Mouse (Mus musculus) neural tube, embryonic 11.5 days (tissue): ENCODE measurements around the gene Rexo2. TPM values are rescaled to one million over a fixed set of nuclear protein-coding genes. Genes with fewer than 3 reads are reported as not detected.

Source experiments
- ATAC-seq: fragments of 200-750 bp; cut with Nextera tagmentation; 2 replicates; pipeline ENCODE4 v1.8.0; 2017; ENCODE audit warnings: moderate number of reproducible peaks, mild to moderate bottlenecking, moderate TSS enrichment, moderate library complexity; ENCODE audit not compliant: insufficient read depth, low FRiP score, low TSS enrichment
- DNase-seq: peaks from one replicate; pipeline ENCODE4 v3.0.0-alpha.2; 2015; ENCODE audit warnings: low spot score
- H3K27ac ChIP-seq: fragments of 300-500 bp; sonication (generic); 2 replicates; pipeline ENCODE4 v1.5.1; 2014; ENCODE audit warnings: low read depth, mild to moderate bottlenecking, low read length
- H3K27me3 ChIP-seq: fragments of 300-500 bp; sonication (generic); 2 replicates; pipeline ENCODE4 v1.6.1; 2014; ENCODE audit warnings: mild to moderate bottlenecking, low read length, mixed read lengths; ENCODE audit not compliant: control insufficient read depth, insufficient read depth
- H3K36me3 ChIP-seq: fragments of 300-500 bp; sonication (generic); 2 replicates; pipeline ENCODE4 v1.6.1; 2014; ENCODE audit warnings: mild to moderate bottlenecking, low read length, moderate library complexity, mixed read lengths; ENCODE audit not compliant: control insufficient read depth, insufficient read depth
- H3K4me1 ChIP-seq: fragments of 300-500 bp; sonication (generic); 2 replicates; pipeline ENCODE4 v1.6.1; 2014; ENCODE audit warnings: low read length, mixed read lengths; ENCODE audit not compliant: control insufficient read depth, insufficient read depth
- H3K4me2 ChIP-seq: fragments of 300-500 bp; sonication (generic); 2 replicates; pipeline ENCODE4 v1.6.1; 2014; ENCODE audit warnings: low read depth, mild to moderate bottlenecking, moderate library complexity
- H3K4me3 ChIP-seq: fragments of 300-500 bp; sonication (generic); 2 replicates; pipeline ENCODE4 v1.5.1; 2014; ENCODE audit warnings: low read depth, low read length
- H3K9ac ChIP-seq: fragments of 300-500 bp; sonication (generic); 2 replicates; pipeline ENCODE4 v1.6.1; 2014; ENCODE audit warnings: mild to moderate bottlenecking, low read length
- H3K9me3 ChIP-seq: fragments of 300-500 bp; sonication (generic); 2 replicates; pipeline ENCODE4 v1.6.1; 2016; ENCODE audit warnings: low read length; ENCODE audit not compliant: control insufficient read depth
- WGBS: fragments of 180-500 bp; shearing (Covaris S2); extraction: QIAGEN DNeasy Blood & Tissue Kit; methylation state at CpG from one replicate; pipeline ENCODE4 v1.1.7; 2014; 5-methylcytosine and 5-hydroxymethylcytosine counted together
- polyA plus RNA-seq: library from polyadenylated mRNA; unstranded; fragments of >200 nt; fragmentation: Nextera tagmentation; extraction: Ambion mirVana; gene quantifications from 2 replicates; pipeline ENCODE4 v1.2.1, GENCODE M21; 2014

Rexo2 gene
- polyA plus RNA-seq, 1 experiment from 2014 or later = 76.2 TPM

DNA sequence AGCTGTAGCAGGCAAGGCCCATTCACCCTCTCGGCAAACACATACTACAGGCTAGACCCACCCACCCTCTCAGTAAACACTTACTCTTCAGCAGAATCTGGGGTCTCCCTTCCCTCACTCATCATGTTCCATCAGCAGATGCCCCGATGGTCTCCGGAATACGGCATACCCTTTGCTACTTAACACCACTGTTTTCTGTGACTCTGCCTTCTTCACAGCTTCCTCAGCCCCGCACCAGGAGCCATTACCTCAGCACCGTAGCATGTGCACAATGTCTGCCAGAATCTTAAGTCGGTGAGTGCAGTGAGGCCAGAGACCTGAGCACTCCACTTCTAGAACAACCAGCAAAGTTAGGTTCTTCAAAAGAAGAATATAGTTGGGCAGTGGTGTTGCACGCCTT lies 19.7 kb downstream of the Rexo2 start:
- ATAC-seq (no peak), DNase-seq (no peak)
- no peaks in the 10 kb centered on the region for H3K27me3 ChIP-seq
- H3K9me3 ChIP-seq = peaks cover 1% of the 10 kb centered on the region; the same call in 1 of the 2 replicates
- H3K27ac ChIP-seq = no peak overlapping the region
- H3K4me3 ChIP-seq = no peak overlapping the region
- no peaks in the 10 kb centered on the region for H3K4me1 ChIP-seq
- H3K4me2 ChIP-seq = no peak overlapping the region
- no peaks in the 10 kb centered on the region; the same call in 1 of the 2 replicates for H3K36me3 ChIP-seq
- whole genome bisulfite sequencing = 90% methylated on average over 8 of the region's 8 CpGs
- no peak overlapping the region for H3K9ac ChIP-seq

DNA sequence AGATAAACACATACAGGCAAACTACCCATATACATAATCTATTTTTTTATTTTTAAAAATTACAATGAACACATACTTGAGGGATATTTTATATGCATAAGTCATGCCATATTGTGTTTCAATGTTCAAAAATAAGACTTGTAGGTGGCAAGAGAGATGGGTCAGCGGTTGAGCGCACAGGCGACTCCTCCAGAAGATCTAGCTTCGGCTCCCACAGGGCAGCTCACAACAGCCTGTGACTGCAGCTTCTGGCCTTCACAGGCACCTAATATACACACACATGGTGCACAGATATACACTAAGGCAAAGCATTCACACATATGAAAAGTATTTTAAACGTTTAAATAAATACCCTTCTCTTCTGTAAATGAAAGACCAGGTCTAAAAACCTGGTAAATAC lies 21.0 kb downstream of the Rexo2 start:
- H3K4me1 ChIP-seq = no peaks in the 10 kb centered on the region
- no peak overlapping the region for H3K4me2 ChIP-seq
- no peaks in the 10 kb centered on the region for H3K27me3 ChIP-seq
- H3K4me3 ChIP-seq = no peak overlapping the region
- no peak for ATAC-seq
- H3K27ac ChIP-seq = no peak overlapping the region
- no peaks in the 10 kb centered on the region for H3K9me3 ChIP-seq
- DNase-seq = no peak
- WGBS = 90% methylated on average over 5 of the region's 5 CpGs
- no peaks in the 10 kb centered on the region for H3K36me3 ChIP-seq
- H3K9ac ChIP-seq = no peak overlapping the region

DNA sequence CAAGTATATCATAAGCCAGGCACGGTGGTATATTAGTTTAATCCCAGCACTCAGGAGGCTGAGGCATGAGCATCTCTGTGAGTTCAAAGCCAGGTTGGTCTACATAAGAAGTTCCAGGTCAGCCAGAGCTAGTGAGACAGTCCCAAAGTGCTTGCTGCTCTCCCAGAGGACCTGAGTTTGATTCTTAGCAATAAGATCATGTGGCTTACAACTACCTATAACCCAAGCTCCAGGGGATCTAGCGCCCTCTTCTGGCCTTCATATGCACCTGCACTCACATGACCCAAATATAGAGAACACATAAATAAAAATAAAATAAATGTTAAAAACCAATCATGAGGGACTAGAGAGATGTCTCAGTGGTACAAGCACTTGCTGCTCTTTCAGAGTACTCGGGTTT lies 21.5 kb downstream of the Rexo2 start:
- ATAC-seq = no peak
- WGBS = 71% methylated on average over 3 of the region's 3 CpGs
- no peaks in the 10 kb centered on the region for H3K36me3 ChIP-seq
- no peaks in the 10 kb centered on the region for H3K27me3 ChIP-seq
- H3K4me3 ChIP-seq = no peak overlapping the region
- H3K27ac ChIP-seq = no peak overlapping the region
- H3K9me3 ChIP-seq = no peaks in the 10 kb centered on the region
- H3K4me1 ChIP-seq = no peaks in the 10 kb centered on the region
- no peak overlapping the region for H3K9ac ChIP-seq
- no peak overlapping the region for H3K4me2 ChIP-seq
- no peak for DNase-seq

DNA sequence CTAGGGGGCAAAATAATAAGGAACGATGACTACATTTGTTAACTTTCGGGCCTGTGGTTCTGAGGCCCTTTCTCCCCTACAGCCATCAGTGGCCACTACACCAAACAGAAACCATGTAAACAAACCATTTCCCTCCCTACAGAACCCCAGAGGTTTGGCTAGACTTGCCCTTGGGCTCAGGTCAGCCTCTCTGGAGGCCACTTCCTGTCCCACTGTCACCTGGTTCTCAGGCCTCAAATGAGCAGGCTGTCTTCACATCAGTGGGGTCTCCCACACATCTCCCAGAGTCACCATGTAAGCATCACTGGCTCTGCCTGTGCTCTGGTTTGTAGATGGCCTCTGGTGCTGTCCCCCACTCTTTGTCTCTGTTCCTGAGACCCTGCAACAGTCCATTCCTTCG lies 24.5 kb downstream of the Rexo2 start:
- Histone ChIP-seq H3K9ac (no peak overlapping the region), H3K9me3 (no peaks in the 10 kb centered on the region), H3K27ac (no peak overlapping the region), H3K4me3 (no peak overlapping the region), H3K4me1 (no peaks in the 10 kb centered on the region), H3K36me3 (no peaks in the 10 kb centered on the region), H3K4me2 (no peak overlapping the region), H3K27me3 (no peaks in the 10 kb centered on the region)
- DNase-seq (no peak), ATAC-seq (no peak)
- 93% methylated on average over 3 of the region's 3 CpGs for WGBS

DNA sequence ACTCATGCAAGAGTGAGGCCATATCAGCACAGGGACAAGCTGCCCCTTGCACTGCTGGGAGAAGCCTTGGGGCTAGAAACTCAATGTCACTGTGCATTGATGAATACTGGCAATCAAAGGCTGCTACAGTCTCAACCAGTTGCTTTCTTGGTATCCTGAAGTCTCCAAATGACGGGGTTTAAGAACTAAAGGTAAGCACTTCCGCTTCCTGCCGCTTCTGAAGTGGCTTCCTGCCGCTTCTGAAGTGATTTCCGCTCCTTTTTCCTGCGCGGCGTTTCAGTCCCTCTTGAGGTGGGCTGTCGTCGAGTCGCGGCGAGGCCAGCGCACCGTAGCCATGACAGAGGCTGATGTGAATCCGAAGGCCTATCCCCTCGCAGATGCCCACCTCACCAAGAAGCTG lies 30.4 kb downstream of the Rexo2 start:
- Histone ChIP-seq H3K4me1 (no peaks in the 10 kb centered on the region), H3K4me3 (no peak overlapping the region), H3K9ac (no peak overlapping the region), H3K27me3 (no peaks in the 10 kb centered on the region), H3K27ac (no peak overlapping the region), H3K36me3 (no peaks in the 10 kb centered on the region), H3K4me2 (no peak overlapping the region), H3K9me3 (no peaks in the 10 kb centered on the region)
- ATAC-seq (no peak), DNase-seq (no peak)
- WGBS = 93% methylated on average over 17 of the region's 17 CpGs

DNA sequence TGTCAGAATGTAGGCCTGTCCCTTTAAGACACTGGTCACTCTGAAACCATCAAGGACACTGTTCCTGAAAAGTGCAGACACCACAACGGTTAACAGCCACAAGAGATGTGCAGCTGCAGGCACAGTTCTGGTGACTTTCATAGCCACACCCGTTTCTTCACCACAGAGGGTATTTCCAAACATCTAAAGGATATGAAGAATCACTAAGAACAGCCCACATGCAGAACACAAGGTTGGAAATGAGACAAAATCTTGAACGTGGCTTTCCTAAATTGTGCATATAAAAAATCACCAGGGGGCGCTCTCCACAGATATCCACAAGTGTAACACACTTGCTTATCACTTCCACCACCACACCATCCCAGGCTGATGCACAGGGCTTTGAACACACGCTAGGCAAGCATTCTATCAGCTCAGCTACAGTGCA lies 32.6 kb downstream of the Rexo2 start:
- DNase-seq = peak; percentile 16
- ATAC-seq = no peak
- Histone ChIP-seq H3K9ac (no peak overlapping the region), H3K4me2 (no peak overlapping the region), H3K4me3 (no peak overlapping the region), H3K27me3 (no peaks in the 10 kb centered on the region), H3K9me3 (no peaks in the 10 kb centered on the region), H3K36me3 (no peaks in the 10 kb centered on the region), H3K27ac (no peak overlapping the region), H3K4me1 (no peaks in the 10 kb centered on the region)
- WGBS = 48% methylated on average over 5 of the region's 5 CpGs

DNA sequence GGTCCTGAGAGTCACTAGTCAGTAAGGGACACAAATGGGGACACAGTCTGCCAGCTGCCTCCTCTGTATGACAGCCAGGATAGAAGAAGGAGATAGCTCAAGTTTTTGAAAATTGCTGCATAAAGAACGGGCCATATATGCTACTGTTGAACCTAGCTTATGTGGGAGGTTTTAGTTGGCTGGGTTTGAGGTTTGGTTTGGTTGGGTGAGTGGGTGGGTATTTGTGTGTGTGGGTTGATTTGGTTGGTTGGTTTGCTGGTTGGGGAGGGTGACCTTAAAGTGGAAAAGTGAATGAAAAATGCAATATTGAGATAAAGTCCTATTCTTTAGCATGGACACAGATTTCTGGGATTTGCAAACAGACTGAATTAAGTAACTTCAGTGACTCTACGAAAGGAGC lies 35.6 kb downstream of the Rexo2 start:
- Histone ChIP-seq H3K9me3 (no peaks in the 10 kb centered on the region), H3K9ac (no peak overlapping the region), H3K4me3 (no peak overlapping the region), H3K36me3 (no peaks in the 10 kb centered on the region), H3K4me1 (no peaks in the 10 kb centered on the region), H3K4me2 (no peak overlapping the region), H3K27me3 (no peaks in the 10 kb centered on the region), H3K27ac (no peak overlapping the region)
- 85% methylated on average over 2 of the region's 2 CpGs for WGBS
- ATAC-seq (no peak), DNase-seq (no peak)

DNA sequence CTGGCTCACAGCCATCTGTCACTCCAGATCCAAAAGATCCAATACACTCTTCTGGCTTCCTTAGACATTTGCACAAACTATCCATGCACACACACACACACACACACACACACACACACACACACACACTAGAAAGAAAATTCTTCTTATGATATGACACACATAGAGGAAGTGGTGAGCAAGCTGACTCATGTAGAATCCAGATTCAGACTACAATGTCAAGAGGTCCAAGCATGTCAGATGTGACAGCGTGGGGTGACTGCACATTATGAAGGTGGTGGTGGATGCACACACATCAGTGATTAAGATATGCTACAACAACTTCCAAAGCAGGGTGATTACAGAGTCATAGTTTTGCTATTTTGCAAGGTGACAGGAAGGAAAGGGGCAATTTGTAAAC lies 36.5 kb downstream of the Rexo2 start:
- Histone ChIP-seq H3K4me3 (no peak overlapping the region), H3K27me3 (no peaks in the 10 kb centered on the region), H3K27ac (no peak overlapping the region), H3K4me2 (no peak overlapping the region), H3K9ac (no peak overlapping the region), H3K9me3 (no peaks in the 10 kb centered on the region), H3K4me1 (no peaks in the 10 kb centered on the region), H3K36me3 (no peaks in the 10 kb centered on the region)
- DNase-seq (no peak), ATAC-seq (no peak)
- 87% methylated on average over 1 of the region's 1 CpGs for WGBS

DNA sequence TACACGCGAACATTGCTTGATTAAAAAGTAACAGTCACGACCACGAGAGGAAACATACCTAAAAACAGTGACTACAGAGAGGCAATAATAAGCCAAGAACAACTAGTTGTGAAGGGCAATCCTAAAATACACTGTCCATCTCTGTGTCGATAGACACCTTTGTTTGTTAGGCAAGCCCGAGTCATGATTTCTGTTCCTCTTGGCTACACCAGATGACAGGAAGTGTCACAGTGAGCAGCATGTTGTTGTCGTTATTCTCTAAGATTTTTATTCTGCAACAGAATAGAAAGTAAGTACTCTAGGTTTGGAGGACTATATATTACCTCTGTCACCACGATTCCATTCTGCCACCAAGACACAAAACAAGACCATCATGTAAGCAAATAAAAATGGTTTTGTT lies 48.0 kb downstream of the Rexo2 start:
- Histone ChIP-seq H3K9ac (no peak overlapping the region), H3K4me2 (no peak overlapping the region)

More for the DNA sequence above, 48.0 kb downstream of the Rexo2 start:
- Histone ChIP-seq H3K27ac (no peak overlapping the region), H3K9me3 (no peaks in the 10 kb centered on the region), H3K4me3 (no peak overlapping the region), H3K36me3 (no peaks in the 10 kb centered on the region), H3K27me3 (no peaks in the 10 kb centered on the region), H3K4me1 (no peaks in the 10 kb centered on the region)
- no peak for ATAC-seq
- 84% methylated on average over 8 of the region's 8 CpGs for WGBS
- DNase-seq = no peak
